Mouse (Mus musculus) mesoderm, embryonic 11.5 days (tissue): ENCODE data around the gene Nktr.

Experiments used
- DNase-seq: peaks from one replicate; pipeline ENCODE4 v3.0.0-alpha.2; 2012; ENCODE audit warnings: low read depth, low spot score

The Nktr gene

GRCm38 (mm10) chr9:121761091-121761665, 42.2 kb downstream of the Nktr start:
- no peak for DNase-seq

- DNase-seq: no peak
Observed at GRCm38 (mm10) chr9:121761787-121762186, 42.8 kb downstream of the Nktr start.

- DNase-seq: no peak
Observed at GRCm38 (mm10) chr9:121762248-121762647, 43.3 kb downstream of the Nktr start.

DNA sequence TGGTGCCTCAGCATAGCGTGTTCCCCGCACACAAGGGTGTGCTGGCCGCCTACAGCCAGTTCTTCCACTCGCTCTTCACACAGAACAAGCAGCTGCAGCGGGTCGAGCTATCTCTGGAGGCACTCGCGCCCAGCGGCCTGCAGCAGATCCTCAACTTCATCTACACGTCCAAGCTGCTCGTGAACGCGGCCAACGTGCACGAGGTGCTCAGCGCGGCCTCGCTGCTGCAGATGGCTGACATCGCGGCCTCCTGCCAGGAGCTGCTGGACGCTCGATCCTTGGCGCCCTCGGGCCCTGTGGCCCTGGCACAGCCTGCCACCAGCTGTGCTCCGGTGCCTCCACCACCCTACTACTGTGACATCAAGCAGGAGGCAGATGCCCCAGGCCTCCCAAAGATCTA, 43.8 kb downstream of the Nktr start:
- DNase-seq: no peak

DNA sequence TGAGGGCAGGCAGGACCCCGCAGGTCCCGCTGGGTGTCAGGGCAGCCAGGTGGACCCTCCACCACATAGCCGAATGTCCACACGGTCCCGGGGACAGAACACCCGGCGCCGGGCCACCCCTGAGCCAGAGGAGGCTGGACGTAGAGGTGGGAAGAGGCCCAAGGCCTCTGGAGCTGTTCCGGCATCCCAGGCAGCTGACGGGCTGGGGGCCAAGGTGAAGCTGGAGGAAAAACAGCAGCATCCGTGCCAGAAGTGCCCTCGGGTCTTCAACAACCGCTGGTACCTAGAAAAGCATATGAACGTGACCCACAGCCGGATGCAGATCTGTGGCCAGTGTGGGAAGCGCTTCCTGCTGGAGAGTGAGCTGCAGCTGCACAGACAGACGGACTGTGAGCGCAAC, 44.7 kb downstream of the Nktr start:
- DNase-seq: no peak

- no peak for DNase-seq
Observed at GRCm38 (mm10) chr9:121765166-121765855, 46.3 kb downstream of the Nktr start.

GRCm38 (mm10) chr9:121772412-121772811, 53.4 kb downstream of the Nktr start:
- DNase-seq: no peak

GRCm38 (mm10) chr9:121775951-121776350, 57.0 kb downstream of the Nktr start:
- no peak for DNase-seq

DNA sequence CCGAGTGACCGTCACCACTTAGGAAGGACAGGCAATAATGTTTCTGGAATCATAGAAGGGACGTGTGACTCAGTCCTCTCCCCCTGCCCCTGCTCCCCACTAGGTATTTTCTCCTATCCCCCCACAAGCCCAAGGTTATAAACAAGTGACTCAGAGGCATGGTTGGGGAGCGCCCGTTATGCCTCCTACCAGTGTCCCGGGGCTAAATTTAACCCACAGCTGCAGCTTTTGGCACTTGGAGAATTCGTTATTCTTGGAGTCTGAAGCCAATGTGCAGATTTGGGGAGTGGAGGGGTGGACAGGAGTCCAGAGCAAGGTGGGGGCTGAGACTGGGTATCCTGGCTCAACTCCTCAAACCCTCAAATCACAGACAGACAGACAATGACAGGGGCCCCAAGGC, 57.5 kb downstream of the Nktr start:
- DNase-seq: no peak

GRCm38 (mm10) chr9:121777484-121778065, 58.6 kb downstream of the Nktr start, which contains the start of gene Klhl40:
Klhl40 (plus strand) TSS chr9:121777607.
- peak; percentile 12 for DNase-seq

GRCm38 (mm10) chr9:121778066-121778624, 59.2 kb downstream of the Nktr start:
- DNase-seq: peak; percentile 59

GRCm38 (mm10) chr9:121784801-121785200, 65.8 kb downstream of the Nktr start:
- no peak for DNase-seq

GRCm38 (mm10) chr9:121785261-121785660, 66.3 kb downstream of the Nktr start:
- no peak for DNase-seq

- DNase-seq: no peak
Observed at GRCm38 (mm10) chr9:121786359-121786758, 67.4 kb downstream of the Nktr start.

- DNase-seq: peak; percentile 84
Observed at GRCm38 (mm10) chr9:121791206-121791605, 72.2 kb downstream of the Nktr start.

GRCm38 (mm10) chr9:121791757-121792521, 73.0 kb downstream of the Nktr start, which contains the start of gene Hhatl:
Hhatl (minus strand) TSS chr9:121792507.
- DNase-seq: no peak

DNA sequence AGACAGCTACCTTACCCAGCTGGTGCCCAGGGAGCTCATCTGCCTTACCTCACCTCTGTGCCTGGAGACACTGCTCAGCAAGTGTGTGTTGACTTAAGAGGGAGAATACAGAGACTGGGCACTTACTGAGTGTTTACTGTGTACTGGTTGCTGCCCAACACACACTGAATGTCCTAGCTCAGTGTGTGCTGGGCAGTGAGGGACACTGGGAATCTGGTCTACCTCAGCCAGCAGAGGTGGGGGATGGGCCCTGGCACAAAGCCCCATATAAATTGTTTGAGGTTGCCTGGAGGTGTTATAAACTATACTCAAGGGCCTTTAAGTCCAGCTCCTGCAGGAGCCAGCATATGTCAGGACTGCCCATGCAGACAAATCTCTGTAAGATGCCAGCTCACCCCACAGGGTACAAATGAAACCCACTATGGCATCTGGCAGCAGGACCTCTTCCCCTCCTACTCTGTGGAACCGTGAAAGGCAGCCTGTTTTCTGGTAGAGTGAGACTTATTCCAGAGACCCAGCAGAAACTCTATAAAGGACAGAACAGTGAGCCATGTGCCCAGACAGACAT, 76.1 kb downstream of the Nktr start:
- DNase-seq: no peak

DNA sequence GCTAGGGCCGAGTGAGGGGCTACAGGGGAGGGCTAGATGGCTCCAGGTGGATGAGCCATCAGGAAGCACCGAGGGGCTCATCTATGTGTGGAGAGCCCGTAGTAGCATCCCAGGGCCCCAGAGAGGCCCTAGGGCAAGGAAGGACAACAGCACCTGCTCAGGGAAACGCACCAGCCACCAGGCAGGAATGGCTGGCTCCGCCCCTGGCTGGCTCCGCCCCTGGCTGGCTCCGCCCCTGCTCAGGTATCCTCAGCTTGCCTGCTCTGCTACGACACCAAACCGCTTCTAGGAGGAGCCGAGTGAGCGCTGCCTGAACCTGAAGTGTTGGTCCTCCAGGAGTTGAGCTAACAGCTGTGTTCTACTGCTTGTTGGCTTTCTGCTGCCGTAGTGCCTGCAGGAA, 78.8 kb downstream of the Nktr start:
- no peak for DNase-seq

DNA sequence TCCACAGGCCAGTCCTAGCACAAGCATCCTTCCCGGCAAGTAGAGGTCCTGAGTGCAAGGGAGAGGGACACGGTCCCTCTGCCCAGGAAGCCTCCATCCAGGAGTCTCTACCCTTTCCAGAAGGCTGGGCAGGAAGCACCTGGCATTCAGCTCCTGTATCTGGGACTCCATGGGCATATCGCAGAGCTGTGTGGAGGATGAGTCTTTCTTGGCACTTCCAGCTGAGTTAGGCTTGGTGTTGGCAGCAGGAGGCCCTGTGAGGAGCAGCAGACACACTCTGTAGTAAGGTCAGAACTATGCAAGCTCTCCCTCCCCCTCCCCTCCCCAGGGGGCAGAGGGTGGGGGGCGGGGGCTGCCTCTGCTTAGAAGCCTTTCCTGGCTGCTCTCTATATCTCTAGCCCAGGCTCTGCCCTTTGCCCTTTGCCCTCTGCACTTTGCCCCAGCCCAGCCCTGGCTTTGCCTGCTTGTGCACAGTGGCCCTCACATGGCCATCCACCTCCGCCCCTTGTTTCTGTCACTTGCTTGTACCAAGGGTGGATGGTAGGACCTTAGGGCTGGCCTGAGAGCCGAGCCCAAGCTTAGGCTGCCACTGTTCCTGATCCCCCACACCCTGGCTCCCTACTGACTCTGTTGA, 80.0 kb downstream of the Nktr start:
- no peak for DNase-seq

DNA sequence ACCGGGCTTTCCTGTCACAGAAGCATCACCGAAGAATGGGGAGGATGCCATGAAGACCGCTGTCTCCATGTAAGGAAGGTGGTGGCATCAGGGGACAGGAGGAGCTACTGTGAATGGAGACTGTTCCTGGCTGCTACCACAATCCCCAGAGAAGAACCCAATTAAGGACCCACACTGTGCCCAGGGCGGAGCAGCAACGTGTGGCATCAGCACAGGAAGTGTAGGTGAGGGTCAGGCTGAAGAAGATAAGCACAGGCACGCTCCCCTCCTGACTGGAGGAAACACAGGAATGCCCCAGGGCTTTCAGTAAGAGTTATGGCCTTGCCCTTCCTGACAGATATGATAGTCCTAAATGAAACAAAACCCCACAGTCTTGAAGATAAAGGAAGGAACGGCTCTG, 83.8 kb downstream of the Nktr start:
- no peak for DNase-seq
